Mouse (Mus musculus): ENCODE results near the gene Vkorc1. TPM values are rescaled to one million over a fixed set of nuclear protein-coding genes. Genes with fewer than 3 reads are reported as not detected.
"Not testable (repeated sequence)": the region's sequence is repeated elsewhere in the genome, so short reads cannot be mapped to it uniquely, and the experiment has no call there.

The Vkorc1 gene
- 10 to 100 TPM; 61.5 to 65.8 TPM for total RNA-seq (2021)
- long read RNA-seq, experiment 1, transcript Vkorc1-201 (3 exons, 748 nt) = major isoform, 91 of 96 reads
- long read RNA-seq, experiment 1, partial matches to known transcripts = 4 of 96 reads
- long read RNA-seq, experiment 1, other reads (novel, unspliced or antisense) = 0 of 96 reads
- long read RNA-seq, experiment 2, transcript Vkorc1-201 (3 exons, 748 nt) = major isoform, 41 of 42 reads
- long read RNA-seq, experiment 2, partial matches to known transcripts = 0 of 42 reads
- long read RNA-seq, experiment 2, other reads (novel, unspliced or antisense) = 0 of 42 reads

DNA sequence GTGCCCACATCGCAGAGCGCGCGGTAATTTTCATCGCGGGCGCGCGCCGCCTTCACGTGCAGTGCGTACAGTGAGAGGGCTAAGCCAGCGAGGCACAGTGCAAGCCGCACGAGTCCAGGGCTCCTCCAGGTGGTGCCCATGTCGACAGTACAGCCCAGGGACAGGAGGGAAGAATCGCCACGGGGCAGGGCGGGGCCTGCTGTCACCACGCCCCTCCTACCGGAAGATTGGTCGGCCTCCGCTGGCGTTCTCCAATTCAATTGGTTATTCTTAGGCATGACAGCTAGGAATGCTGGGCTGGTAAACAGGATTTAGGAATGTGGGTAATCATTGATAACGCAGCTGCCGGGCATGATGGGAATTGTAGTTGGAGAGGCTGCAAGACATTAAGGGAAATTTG is at the start of gene Vkorc1, which contains the start of gene Gm21974:
Gene Vkorc1, minus strand, starts transcription at position 176 of the 400 bp plus-strand sequence.
Gene Gm21974, minus strand, starts transcription at position 13 of the 400 bp plus-strand sequence.
- DNase-seq = peak; percentile 96 to 98

DNA sequence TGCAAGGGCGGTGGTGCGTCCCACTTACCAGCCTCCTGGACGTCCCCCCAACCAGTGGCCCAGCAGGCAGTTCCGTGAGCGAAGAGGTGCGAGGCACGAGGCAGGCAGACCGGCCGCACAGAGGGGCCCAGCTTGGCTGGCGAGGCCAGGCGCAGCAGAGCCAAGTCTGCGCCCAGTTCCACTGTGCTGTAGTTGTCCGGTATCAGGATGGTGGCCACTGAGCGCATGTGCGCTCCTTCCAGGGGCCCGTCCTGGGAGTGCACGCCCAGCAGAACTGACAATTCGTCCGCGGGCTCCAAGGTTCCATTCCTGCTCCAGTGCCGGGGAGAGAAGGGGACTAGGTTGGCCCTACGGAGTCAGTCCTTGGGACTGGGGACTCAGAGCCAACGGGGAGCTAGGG is 49.2 kb upstream of the Vkorc1 start:
- peak; percentile 49 to 50 for DNase-seq

DNA sequence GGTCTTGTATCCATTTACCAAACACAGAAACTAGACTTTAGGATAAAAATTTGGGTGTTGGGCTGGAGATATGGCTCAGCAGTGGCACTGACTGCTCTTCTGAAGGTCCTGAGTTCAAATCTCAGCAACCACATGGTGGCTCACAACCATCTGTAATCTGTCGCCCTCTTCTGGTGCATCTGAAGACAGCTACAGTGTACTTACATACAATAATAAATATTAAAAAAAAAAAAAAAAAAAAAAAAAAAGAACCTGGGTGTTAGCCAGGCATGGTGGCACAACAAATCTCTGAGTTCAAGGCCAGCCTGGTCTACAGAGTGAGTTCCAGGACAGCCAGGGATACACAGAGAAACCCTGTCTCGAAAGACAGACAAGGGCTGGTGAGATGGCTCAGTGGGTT is 46.7 kb upstream of the Vkorc1 start:
- not testable (repeated sequence) for DNase-seq

DNA sequence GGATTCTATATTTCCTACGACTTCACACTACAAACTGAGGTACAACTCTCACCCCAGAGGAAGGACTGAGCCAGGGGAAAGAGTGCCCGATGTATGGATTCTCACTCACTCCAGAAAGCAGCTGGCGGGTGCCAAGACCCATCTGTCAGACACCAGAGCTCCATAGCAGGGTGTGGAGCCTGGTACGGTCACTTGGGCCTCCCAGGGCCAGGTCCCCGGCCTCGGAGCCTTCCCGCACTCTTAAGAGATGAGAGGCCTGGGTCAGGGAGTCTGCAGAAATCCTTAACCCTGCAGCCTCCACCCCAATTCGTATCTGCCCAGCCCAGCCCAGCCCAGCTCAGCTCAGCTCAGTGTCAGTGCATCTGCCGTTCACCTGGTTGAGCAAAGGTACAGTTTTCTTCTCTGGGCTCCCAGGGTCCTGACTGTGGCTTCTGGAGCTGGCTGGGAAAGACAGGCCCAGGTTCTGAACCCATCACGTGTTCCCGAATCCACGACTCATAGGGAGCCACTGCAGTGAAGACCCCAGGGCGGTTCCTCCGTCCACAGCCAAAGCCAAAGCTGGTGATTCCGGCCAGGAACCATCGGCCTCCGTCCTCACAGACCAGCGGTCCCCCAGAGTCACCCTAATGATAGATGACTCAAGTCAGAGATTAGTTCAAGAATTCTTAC is 40.9 kb upstream of the Vkorc1 start:
- no peak for DNase-seq

DNA sequence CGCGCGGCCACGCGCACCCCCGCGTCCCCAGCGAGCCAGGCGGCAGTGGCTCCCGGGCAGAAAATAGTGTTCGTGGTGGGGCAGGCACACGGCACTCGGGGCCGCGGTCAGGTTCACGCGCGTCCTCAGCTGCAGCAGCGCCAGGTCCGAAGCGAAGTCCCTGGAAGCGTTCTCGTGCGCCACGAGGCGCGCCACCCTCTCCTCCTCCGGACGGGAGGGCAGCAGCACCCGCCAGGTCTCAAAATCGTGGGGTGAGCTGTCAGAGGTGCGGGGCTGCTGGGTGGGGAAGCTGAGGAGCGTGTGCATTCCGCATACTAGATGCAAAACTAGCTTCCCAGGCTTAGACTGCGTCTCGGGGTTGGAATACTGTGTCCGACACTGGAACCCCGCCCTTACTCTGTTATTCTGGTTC is 40.3 kb upstream of the Vkorc1 start:
- no peak for DNase-seq

DNA sequence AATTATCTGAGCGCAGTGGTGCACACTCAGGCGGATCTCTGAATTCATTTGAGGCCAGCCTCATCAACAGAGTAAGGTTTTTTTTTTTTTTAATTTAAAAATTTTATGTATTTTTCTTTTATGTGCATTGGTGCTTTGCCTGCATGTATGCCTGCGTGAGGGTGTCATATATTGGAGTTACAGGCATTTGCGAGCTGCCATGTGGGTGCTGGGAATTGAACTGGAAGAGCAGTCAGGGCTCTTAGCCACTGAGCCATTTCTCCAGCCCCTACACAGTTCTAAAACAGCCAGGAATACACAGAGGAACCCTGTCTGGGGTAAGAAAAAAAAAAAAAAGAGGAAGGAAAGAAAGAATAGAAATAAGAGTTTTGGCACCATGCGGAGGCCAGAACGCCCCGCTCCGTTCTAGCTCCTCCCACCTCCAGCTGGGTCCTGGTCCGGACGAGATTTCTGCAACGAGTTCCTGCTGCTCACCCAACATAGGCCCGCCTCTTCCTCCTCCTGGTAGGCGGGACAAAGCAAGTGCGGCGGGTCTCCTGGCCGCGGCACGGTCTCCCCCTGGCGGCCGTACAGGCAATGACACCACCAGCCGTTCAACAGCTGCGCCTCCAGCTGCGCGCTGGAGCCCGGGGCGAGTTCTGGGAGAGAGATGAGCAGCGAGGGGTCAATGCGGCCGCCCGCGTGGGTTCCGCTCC is 39.8 kb upstream of the Vkorc1 start:
- peak; percentile 95 to 98 for DNase-seq

DNA sequence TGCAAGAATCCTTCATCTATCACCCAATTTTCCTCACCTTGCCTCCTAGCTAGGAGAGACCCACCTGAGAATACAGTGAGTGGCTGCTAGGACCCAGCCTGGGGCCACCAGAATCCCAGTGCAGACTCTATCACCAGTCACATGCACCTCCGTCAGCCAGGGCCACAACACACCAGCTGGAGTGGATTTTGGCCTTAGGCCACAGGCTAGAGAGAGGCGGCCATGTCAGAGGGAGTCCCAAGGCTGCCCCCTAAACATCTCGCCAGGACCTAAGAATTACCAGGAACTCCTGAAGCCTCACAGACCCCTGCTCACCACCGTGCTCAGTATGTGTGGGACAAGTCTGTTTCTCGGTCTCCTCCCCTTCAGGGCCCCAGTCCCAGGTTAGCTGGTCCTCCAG is 38.7 kb upstream of the Vkorc1 start:
- no peak for DNase-seq

DNA sequence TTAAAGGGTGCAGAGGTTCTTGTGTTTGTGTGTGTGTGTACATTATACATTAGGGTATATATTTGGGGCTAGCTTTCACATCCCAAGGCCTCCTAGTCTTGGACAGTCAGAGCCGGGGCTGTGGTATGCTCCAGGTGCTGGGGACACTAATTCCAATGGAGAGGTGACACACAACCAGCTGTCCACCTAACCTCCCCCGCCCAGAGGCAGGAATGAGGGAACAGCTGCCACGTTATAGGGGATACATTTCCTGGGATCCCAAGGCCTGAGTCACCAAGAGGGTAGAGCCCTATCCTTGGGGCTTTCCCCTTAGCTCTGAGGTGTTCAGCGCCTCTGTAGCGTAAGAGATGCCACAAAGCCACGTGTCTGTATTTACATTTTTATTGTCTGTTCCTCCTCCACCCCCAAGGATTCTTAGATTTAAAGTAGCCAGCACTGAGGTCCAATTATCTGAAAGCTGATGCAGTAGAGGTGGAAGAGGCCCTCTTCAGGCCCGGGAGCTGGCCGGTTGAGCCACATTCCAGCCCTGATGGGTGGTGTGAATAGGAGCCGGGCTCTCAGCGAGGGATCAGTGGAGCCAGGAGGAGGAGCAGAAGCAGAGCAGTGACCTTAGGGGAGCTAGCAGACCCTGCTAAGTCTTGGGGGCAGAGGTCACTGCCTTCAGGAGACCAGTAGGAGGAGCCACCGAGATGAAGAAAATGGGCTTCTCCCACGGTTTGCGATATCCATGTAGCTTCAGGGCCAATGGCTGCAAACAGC is 37.0 kb upstream of the Vkorc1 start:
- no peak for DNase-seq

DNA sequence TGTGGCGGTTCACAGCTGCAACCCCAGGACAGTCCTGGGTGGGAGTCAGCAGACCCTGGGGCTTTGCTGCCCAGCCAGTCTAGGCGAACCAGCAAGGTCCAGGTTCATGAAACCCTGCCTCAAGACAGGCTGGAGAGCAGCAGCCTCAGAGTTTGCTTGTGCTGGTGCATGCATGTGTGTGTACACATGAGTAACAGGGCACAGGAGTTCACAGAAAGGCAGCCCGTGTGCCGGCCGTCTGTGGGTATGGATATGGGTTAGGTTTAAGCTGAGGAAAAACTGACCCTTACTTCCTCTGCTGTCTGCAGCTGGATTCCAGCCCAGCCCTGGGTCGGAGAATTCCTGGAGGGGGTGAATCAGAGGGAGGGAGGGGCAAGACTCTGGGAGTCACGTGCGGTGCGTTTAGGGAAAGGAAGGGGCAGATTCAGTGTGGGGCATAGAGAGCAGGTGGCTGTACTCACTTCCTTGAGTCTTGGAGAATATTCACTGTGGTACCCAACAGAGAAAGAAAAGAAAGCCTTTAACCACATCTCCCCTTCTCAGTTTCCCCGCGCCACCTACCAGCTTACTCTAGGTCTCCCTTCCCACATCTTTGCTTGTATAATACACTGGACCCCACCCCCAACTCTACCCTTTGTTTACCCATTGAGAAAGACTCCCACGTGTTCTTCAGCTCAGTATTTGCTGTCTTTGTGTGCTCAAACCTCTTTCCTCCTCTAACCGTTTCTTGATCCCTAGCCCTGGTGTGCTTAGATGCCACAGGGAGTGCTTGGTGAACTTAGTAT is 36.1 kb upstream of the Vkorc1 start:
- peak; percentile 70 for DNase-seq

DNA sequence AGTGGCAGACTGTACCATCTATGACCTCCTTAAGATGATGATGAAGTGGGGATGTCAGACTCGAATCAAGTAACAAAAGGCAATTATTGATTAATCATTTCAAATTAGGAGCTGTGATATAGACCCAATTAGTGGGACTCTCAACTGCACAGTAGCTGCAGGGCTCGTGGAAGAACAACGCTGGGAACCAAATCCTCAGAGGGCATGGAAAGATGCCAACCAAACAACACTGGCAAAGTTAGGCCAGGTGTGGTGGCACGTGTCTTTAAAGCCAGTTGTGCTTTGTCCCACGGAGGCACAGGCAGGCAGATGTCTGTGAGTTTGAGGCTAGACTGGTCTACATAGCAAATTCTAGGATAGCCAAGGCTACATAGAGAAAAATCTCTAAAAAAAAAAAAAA is 35.2 kb upstream of the Vkorc1 start:
- DNase-seq = no peak

DNA sequence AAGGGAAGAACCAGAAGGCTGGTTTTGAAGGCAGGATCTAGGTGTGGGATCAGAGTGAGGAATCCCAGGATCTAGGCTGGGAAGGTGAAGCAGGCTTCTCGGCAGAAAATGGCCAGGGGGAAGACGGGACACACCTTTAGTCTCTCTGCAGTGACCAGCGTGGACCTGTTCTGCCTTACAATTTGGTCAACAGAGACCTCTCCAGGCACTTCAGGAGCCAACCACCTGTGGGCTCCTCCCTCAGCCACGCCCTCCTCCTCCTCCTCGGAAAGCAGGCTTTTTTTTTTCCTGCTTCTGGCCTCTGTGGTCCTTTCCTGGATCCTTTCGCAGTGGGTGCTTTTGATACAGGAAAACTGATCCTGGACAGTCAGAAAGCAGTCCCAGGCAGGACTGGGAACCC is 34.5 kb upstream of the Vkorc1 start, which contains the start of gene Prss8:
Gene Prss8, minus strand, starts transcription at position 182 of the 400 bp plus-strand sequence.
- no peak for DNase-seq

DNA sequence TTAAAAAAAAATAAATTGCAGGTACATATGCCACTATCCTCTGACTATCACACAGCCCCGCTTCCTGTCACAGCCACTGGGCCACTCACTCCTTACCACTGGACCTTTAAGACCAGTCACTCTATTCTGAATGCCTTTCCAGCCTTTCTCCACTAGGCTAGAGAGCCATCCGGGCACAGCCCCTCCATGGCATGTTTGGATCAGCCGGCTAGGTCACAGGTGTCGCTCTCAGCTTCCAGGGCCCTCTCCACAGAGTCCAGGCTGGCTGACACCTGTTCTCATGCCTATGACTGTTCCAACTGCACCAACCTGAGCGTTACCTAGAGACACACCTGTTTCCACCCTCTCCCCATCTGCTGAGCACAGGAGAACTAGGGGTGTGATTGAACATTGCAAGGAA is 33.2 kb upstream of the Vkorc1 start:
- DNase-seq = no peak

DNA sequence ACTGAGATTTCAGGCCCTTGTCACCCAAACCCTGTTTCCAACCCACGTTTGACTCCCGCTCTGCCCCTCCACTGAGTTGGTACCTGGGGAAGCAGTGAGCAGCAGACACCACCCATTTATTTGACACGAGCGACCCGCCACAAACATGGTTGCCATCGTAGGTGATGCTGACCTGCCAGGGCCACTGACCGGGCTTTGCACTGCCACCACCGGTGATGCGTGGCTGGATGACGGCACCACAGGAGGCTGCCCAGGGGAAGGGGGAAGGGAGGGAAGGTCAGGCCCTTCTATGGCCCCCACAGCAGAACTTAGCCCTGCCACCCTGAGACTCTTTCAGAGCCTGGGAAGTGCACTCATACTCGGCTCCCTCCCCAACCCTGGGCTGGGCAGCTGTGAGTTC is 32.3 kb upstream of the Vkorc1 start:
- DNase-seq = no peak

DNA sequence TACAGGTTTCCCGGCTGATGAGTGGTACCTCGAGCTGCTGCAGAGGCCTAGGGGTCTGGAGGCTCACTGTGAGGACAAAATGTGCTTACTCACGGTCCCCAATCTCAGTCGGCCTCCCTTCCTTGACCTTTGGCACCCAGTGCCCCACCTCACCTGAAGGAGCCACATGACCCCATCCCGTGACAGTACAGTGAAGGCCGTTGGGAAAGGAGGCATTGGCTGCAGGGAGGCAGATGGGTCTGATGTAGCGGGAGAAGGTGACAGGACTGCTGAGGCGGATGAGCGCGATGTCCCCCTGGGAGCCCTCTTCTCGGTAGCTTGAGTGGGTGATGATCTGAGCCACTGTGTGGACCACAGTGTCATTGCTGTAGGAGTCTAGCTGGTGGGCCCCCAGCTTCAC is 31.4 kb upstream of the Vkorc1 start:
- no peak for DNase-seq

DNA sequence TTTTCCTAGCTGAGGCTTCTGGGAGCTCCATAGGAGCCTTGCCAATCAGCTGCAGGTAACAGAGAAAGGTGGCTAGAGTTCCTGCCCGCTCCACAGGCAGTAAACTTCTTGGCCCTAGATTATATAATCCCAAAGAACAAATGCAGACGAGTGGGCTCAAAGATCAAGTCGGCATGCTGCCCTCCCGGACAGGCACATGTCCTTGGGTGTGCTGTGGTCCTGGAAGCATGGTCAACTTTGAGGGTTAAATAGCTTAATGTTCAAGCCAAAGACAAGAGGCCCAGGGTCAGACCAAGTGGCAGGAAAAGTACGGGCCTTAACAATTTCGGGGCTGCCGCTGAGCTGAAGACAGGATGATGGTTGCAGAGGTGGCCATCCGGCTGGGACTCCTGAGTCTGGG is 30.6 kb upstream of the Vkorc1 start:
- no peak for DNase-seq

DNA sequence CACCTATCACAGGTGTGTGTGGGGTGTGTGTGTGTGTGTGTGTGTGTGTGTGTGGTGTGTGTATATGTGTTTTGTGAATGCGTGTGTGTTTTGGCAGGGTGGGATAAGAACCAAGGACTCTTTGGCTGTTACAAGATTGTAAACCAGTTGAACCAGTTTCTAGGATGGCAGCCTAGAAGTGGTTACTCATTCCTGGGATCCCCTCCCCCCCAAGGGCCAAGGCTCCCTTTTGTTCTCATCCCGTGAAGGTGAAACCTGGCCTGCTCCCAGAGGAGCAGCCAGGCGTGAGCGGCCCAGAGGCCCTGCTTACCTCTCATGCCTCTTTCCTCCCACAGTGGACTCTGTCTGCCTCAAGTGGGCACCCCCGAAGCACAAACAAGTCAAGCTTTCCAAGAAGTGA is 29.8 kb upstream of the Vkorc1 start:
- DNase-seq = no peak

DNA sequence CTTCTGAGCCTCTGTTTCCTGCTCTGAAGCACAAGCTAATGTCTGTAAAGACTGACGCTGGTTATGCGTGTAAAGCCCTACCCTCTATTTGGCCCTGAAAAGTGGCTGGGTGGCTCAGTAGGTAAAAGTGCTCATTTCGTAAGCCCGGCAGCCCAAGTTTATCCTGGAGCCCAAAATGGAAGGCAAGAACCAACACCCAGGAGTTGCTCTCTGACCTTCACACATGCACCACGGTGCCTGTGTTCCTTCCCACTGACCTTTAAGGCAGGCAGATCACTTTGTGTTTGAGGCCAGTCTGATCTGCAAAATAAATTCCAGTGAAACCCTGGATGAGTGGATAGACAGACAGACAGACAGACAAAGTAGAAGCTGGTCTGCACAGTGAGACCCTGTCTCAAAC is 28.3 kb upstream of the Vkorc1 start:
- DNase-seq = no peak

DNA sequence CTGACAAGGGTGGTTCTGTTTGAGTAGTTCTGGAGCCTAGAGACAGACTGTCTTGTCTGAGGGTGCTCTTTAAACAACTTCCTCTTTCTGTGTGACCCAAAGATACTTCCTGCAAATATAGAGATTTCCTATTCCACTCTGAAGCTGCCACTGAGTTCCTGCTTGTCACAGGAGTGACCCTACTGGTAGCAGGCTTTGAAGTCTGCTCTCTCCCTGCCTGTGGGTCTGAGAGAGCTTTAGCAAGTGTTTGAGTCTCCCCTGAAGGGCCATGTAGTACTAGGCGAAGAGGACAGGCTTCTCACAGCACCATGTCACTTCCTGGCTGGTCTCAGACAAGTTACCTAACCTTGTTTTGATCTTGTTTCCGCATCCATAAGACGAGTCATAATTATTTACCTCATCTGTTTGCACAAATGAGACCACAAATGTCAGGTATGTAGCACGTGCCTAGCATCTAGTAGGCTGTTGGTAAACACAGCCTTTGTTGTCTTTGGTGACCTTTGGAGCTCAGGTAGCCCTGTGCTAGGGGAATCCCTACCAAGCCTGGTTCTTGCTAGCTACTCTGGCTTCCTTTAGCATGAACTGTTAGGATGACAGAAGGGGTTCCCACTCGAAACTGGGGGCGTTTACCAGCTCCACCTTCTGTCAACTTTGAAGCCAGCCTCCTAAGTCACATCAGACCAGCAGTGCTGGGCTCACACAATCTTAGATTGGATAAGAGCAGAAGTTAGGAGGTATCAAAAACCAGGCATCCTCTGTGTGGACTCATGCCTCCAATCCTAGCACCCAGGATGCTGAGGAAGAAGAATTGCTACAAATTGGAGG is 27.2 kb upstream of the Vkorc1 start:
- DNase-seq = no peak

DNA sequence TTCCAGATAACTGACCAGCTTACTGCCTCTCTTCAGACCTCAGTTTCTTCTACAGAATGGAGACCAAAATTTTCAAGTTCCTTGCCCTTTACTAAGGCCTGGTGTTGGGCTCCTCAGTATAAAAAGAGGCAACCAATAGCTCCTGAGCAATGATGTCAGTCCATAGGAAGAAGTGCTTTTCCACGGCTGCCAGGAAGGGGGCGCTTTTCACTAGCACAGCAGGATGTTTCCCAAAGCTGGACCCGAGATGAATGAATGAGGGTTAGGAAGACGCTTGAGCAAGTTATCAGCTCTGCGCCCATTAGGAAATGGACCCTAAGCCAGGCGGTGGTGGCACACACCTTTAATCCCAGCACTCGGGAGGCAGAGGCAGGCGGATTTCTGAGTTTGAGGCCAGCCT is 26.1 kb upstream of the Vkorc1 start:
- peak in 1 of 2 experiments; percentile 50 for DNase-seq

DNA sequence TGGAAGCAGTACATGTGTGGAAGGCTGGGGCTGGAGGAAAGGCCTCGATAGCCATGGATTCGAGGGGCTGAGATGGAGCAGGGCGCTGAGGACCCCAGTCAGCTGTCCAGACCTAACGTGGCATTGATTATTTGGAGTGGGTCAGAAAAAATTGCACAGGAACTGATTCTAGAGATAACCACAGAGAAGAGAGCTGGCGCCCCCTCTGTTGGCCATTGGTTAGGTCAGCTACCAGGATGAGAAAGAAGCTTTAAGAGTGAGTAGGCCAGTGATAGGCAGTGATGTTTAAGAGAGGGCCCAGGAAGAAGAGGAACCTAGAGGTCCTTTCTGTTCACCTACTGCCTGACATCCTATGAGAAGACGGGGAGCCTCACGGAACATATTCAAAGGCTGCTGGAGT is 23.9 kb upstream of the Vkorc1 start:
- peak; percentile 24 to 46 for DNase-seq

DNA sequence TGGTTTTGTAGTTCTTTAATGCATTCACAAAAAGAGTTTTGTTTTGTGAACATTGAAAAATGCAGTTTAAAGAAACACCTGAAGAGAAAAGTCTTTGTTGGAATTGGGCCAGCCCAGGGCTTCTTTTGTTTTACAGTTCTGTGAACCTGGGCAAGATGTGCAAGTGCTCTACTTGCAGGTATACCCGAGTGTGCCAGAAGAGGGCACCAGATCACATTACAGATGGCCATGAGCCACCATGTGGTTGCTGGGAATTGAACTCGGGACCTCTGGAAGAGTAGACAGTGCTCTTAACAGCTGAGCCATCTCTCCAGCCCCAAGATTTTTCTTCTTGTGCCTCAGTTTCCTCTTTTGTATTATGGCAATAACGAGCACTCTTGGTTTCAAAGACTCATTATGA is 22.8 kb upstream of the Vkorc1 start:
- peak; percentile 59 to 63 for DNase-seq
